Mouse (Mus musculus): ENCODE data around the gene Cfd. TPM values are rescaled to one million over a fixed set of nuclear protein-coding genes. Genes with fewer than 3 reads are reported as not detected.
"Not testable (repeated sequence)": the region's sequence is repeated elsewhere in the genome, so short reads cannot be mapped to it uniquely, and the experiment has no call there.

Gene Cfd
- polyA plus RNA-seq, 1 experiment, result 1,172 TPM

GRCm38 (mm10) chr10:79871845-79872244, 18.8 kb upstream of the Cfd start:
- Histone ChIP-seq H3K27ac (replicated peaks; ENCODE audit: low read depth, low read length) (no peak overlapping the region), H3K4me3 (ENCODE audit: insufficient read depth, low read depth, low read length) (no peak overlapping the region), H3K4me1 (ENCODE audit: control insufficient read depth, insufficient read depth, insufficient read length, low read length) (no peaks in the 10 kb centered on the region)

- Histone ChIP-seq H3K4me1 (ENCODE audit: control insufficient read depth, insufficient read depth, insufficient read length, low read length) (no peaks in the 10 kb centered on the region), H3K27ac (replicated peaks; ENCODE audit: low read depth, low read length) (no peak overlapping the region)
Measured at GRCm38 (mm10) chr10:79872862-79873261, 17.8 kb upstream of the Cfd start.

GRCm38 (mm10) chr10:79873313-79873712, 17.3 kb upstream of the Cfd start:
- H3K4me1 ChIP-seq (ENCODE audit: control insufficient read depth, insufficient read depth, insufficient read length, low read length), result peaks cover 3% of the 10 kb centered on the region; the same call in 1 of the 2 replicates
- no peak overlapping the region for H3K4me3 ChIP-seq (ENCODE audit: insufficient read depth, low read depth, low read length)
- H3K27ac ChIP-seq (replicated peaks; ENCODE audit: low read depth, low read length), result no peak overlapping the region

More at GRCm38 (mm10) chr10:79872862-79873261, 17.8 kb upstream of the Cfd start:
- H3K4me3 ChIP-seq (ENCODE audit: insufficient read depth, low read depth, low read length), result no peak overlapping the region

- H3K4me1 ChIP-seq (ENCODE audit: control insufficient read depth, insufficient read depth, insufficient read length, low read length), result peaks cover 3% of the 10 kb centered on the region; the same call in 1 of the 2 replicates
Measured at GRCm38 (mm10) chr10:79873715-79874289, 16.9 kb upstream of the Cfd start.

GRCm38 (mm10) chr10:79874290-79874862, 16.3 kb upstream of the Cfd start, which contains the start of the genes Prtn3 and Plppr3:
Gene Prtn3, plus strand, starts transcription at chr10:79874476.
Gene Plppr3, minus strand, starts transcription at chr10:79874634.
- no peak within 1 kb of the TSS for H3K27ac ChIP-seq (replicated peaks; ENCODE audit: low read depth, low read length)
- peak within 1 kb of the TSS; percentile 48 for H3K4me3 ChIP-seq (ENCODE audit: insufficient read depth, low read depth, low read length)
- H3K4me1 ChIP-seq (ENCODE audit: control insufficient read depth, insufficient read depth, insufficient read length, low read length), result peaks cover 3% of the 10 kb centered on the region; the same call in 1 of the 2 replicates

More at GRCm38 (mm10) chr10:79873715-79874289, 16.9 kb upstream of the Cfd start:
- H3K27ac ChIP-seq (replicated peaks; ENCODE audit: low read depth, low read length), result no peak overlapping the region
- H3K4me3 ChIP-seq (ENCODE audit: insufficient read depth, low read depth, low read length), result peak overlapping the region; percentile 48

- Histone ChIP-seq H3K27ac (replicated peaks; ENCODE audit: low read depth, low read length) (no peak overlapping the region), H3K4me1 (ENCODE audit: control insufficient read depth, insufficient read depth, insufficient read length, low read length) (peaks cover 3% of the 10 kb centered on the region), H3K4me3 (ENCODE audit: insufficient read depth, low read depth, low read length) (no peak overlapping the region)
Measured at GRCm38 (mm10) chr10:79877174-79877573, 13.5 kb upstream of the Cfd start.

- peaks cover 3% of the 10 kb centered on the region for H3K4me1 ChIP-seq (ENCODE audit: control insufficient read depth, insufficient read depth, insufficient read length, low read length)
- H3K27ac ChIP-seq (replicated peaks; ENCODE audit: low read depth, low read length), result peak overlapping the region; percentile 17
- H3K4me3 ChIP-seq (ENCODE audit: insufficient read depth, low read depth, low read length), result peak overlapping the region; percentile 7; the same call in 1 of the 2 replicates
Measured at GRCm38 (mm10) chr10:79877757-79878156, 12.9 kb upstream of the Cfd start.

GRCm38 (mm10) chr10:79879527-79879926, 11.1 kb upstream of the Cfd start:
- Histone ChIP-seq H3K4me3 (ENCODE audit: insufficient read depth, low read depth, low read length) (no peak overlapping the region), H3K27ac (replicated peaks; ENCODE audit: low read depth, low read length) (no peak overlapping the region)

GRCm38 (mm10) chr10:79880721-79881120, 9.9 kb upstream of the Cfd start:
- Histone ChIP-seq H3K4me3 (ENCODE audit: insufficient read depth, low read depth, low read length) (no peak overlapping the region), H3K4me1 (ENCODE audit: control insufficient read depth, insufficient read depth, insufficient read length, low read length) (peaks cover 6% of the 10 kb centered on the region), H3K27ac (replicated peaks; ENCODE audit: low read depth, low read length) (no peak overlapping the region)

More at GRCm38 (mm10) chr10:79879527-79879926, 11.1 kb upstream of the Cfd start:
- peaks cover 6% of the 10 kb centered on the region for H3K4me1 ChIP-seq (ENCODE audit: control insufficient read depth, insufficient read depth, insufficient read length, low read length)

- Histone ChIP-seq H3K4me3 (ENCODE audit: insufficient read depth, low read depth, low read length) (no peak overlapping the region), H3K27ac (replicated peaks; ENCODE audit: low read depth, low read length) (no peak overlapping the region), H3K4me1 (ENCODE audit: control insufficient read depth, insufficient read depth, insufficient read length, low read length) (peaks cover 6% of the 10 kb centered on the region)
Measured at GRCm38 (mm10) chr10:79881981-79882380, 8.7 kb upstream of the Cfd start.

GRCm38 (mm10) chr10:79883297-79884084, 7.2 kb upstream of the Cfd start:
- no peak overlapping the region for H3K27ac ChIP-seq (replicated peaks; ENCODE audit: low read depth, low read length)
- no peak overlapping the region for H3K4me3 ChIP-seq (ENCODE audit: insufficient read depth, low read depth, low read length)
- H3K4me1 ChIP-seq (ENCODE audit: control insufficient read depth, insufficient read depth, insufficient read length, low read length), result peaks cover 3% of the 10 kb centered on the region

GRCm38 (mm10) chr10:79884446-79884845, 6.2 kb upstream of the Cfd start:
- Histone ChIP-seq H3K4me3 (ENCODE audit: insufficient read depth, low read depth, low read length) (no peak overlapping the region), H3K27ac (replicated peaks; ENCODE audit: low read depth, low read length) (0 out of 2 replicates have a peak overlapping the region, but pooled peaks have one; percentile 7), H3K4me1 (ENCODE audit: control insufficient read depth, insufficient read depth, insufficient read length, low read length) (peaks cover 3% of the 10 kb centered on the region)

- H3K4me1 ChIP-seq (ENCODE audit: control insufficient read depth, insufficient read depth, insufficient read length, low read length); H3K27ac ChIP-seq (replicated peaks; ENCODE audit: low read depth, low read length); H3K4me3 ChIP-seq (ENCODE audit: insufficient read depth, low read depth, low read length): not testable (repeated sequence)
Measured at GRCm38 (mm10) chr10:79884938-79885337, 5.7 kb upstream of the Cfd start.

- H3K4me3 ChIP-seq (ENCODE audit: insufficient read depth, low read depth, low read length), result no peak within 1 kb of the TSS
- peaks cover 7% of the 10 kb centered on the region for H3K4me1 ChIP-seq (ENCODE audit: control insufficient read depth, insufficient read depth, insufficient read length, low read length)
- H3K27ac ChIP-seq (replicated peaks; ENCODE audit: low read depth, low read length), result no peak within 1 kb of the TSS
Measured at GRCm38 (mm10) chr10:79886054-79886453, 4.6 kb upstream of the Cfd start, which contains the start of gene Elane. Gene Elane, plus strand, starts transcription at chr10:79886247.

GRCm38 (mm10) chr10:79886611-79887010, 4.0 kb upstream of the Cfd start:
- Histone ChIP-seq H3K4me3 (ENCODE audit: insufficient read depth, low read depth, low read length) (no peak overlapping the region), H3K4me1 (ENCODE audit: control insufficient read depth, insufficient read depth, insufficient read length, low read length) (peaks cover 7% of the 10 kb centered on the region), H3K27ac (replicated peaks; ENCODE audit: low read depth, low read length) (no peak overlapping the region)
